Mouse (Mus musculus) myocyte (in vitro differentiated cells): Measurements from ENCODE around the gene Dock4.

Experiments used
- MYOG ChIP-seq, 3 experiments: IDR thresholded peaks; one replicate each; pipeline ENCODE4 v1.6.1; 2011; ENCODE audit warnings: control low read depth in 2 of 3, low read depth in 2 of 3, mild to moderate bottlenecking in 2 of 3; ENCODE audit not compliant: insufficient read length in 2 of 3, control insufficient read depth in 1 of 3, insufficient read depth in 1 of 3
- POLR2A ChIP-seq: IDR thresholded peaks from one replicate; pipeline ENCODE4 v1.6.1; 2011; ENCODE audit warnings: low read depth, mild to moderate bottlenecking, control low read depth, moderate library complexity; ENCODE audit not compliant: insufficient read length
- REST ChIP-seq: IDR thresholded peaks from one replicate; pipeline ENCODE4 v1.6.1; 2011; ENCODE audit warnings: mild to moderate bottlenecking, control low read depth, moderate library complexity; ENCODE audit not compliant: insufficient read depth, insufficient read length

- TF ChIP-seq MYOG (IDR thresholded peaks at IDR 0.05; ENCODE audit: control insufficient read depth in 1 of 3, insufficient read depth in 1 of 3, insufficient read length in 2 of 3, low read depth in 2 of 3) (no peak), POLR2A (no peak), REST (no peak)
Observed at GRCm38 (mm10) chr12:40463828-40464227, 18.1 kb downstream of the Dock4 start.
